Mouse (Mus musculus) central nervous system, embryonic 18 days (tissue): Measurements from ENCODE around the gene Myl9. TPM values are rescaled to one million over a fixed set of nuclear protein-coding genes. Genes with fewer than 3 reads are reported as not detected.

Source experiments
- polyA plus RNA-seq: library from polyadenylated mRNA; depleted of rRNA; stranded (reverse); fragments of >200 nt; gene quantifications from 2 replicates; pipeline ENCODE4 v1.2.3, GENCODE M21; 2012; rRNA removed

Myl9 gene
- polyA plus RNA-seq: 25.9 and 26.9 TPM in 2 replicates

DNA sequence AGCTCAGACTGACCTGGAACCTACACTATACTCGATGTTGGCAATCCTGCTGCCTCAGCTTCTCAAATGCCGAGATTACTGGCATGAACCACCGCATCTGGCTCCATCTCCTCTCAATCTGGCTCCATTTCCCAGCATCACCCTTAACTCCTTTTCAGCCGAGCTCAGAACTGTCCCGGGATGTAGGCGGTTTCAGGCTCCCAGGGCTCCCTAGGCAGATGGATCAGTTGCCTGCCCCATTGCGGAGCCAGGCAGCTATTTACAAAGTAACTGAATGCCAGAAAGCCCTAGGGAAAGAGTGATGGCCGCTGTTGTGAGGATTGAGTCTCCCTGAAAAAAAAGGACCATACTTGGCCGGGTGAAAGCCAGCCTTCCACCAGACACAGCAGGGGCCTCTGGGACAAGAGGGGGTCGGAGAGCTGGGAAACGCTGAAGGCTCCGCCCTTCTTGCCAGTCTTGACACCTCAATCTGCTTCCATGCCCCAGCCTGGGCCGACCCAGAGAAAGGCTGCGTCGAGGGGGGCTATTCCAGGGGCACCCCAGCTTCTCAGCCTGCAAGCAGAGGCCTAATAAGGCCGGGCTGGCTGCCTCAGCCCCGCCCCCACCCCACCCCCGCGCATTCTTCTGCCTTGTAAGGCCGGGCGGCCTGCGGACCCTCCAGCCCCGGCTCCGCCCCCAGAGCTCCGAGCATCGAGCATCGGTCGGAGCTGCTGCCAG, at the start of gene Myl9:
Myl9 (plus strand) TSS at position 683 of the 717 bp plus-strand sequence.

Other genes with a start within 250 kb of the Myl9 start
- gene Aar2, start 227.8 kb upstream of the Myl9 start, polyA plus RNA-seq: 31.8 and 31.9 TPM in 2 replicates
- gene Dlgap4, start 161.7 kb upstream of the Myl9 start, polyA plus RNA-seq: 356 and 411 TPM in 2 replicates
- 10.3 and 13.2 TPM in 2 replicates for gene Tgif2, start 64.6 kb downstream of the Myl9 start, polyA plus RNA-seq
- gene 4930518I15Rik, start 82.5 kb downstream of the Myl9 start, polyA plus RNA-seq: 3.6 and 4.4 TPM in 2 replicates
- gene Rab5if, start 87.7 kb downstream of the Myl9 start, polyA plus RNA-seq: 123 and 131 TPM in 2 replicates
- gene Sla2, start 111.8 kb downstream of the Myl9 start, polyA plus RNA-seq: 0.07 and 0.08 TPM in 2 replicates
- gene Ndrg3, start 216.6 kb downstream of the Myl9 start, polyA plus RNA-seq: 226 and 247 TPM in 2 replicates
- gene Dsn1, start 231.7 kb downstream of the Myl9 start, polyA plus RNA-seq: 8.2 and 9.5 TPM in 2 replicates